Mouse (Mus musculus): ENCODE measurements around the gene Otos.

Otos gene

DNA sequence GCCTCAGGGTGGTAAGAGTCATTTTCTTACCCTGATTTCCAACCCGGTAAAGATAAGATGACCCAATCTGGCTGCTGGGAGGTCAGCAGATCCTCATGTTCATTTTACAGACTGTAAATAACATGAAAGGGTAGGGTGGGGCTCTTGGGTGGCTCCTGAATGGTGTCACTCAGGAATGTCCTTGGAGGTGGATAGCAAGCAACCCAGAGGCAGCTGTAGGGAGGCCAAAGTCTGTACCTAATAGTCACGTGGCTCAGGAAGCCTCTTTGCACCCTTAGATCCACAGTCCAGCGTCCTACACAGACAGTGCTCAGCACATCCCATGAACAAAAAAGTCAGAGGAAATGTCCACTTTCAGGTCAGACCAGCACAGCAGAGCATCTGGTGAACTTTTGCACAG is 52.6 kb downstream of the Otos start:
- no peak for DNase-seq
